Mouse (Mus musculus) hematopoietic multipotent progenitor cell, adult 10-12 weeks (in vitro differentiated cells): ENCODE measurements around the gene Sntn. TPM values are rescaled to one million over a fixed set of nuclear protein-coding genes. Genes with fewer than 3 reads are reported as not detected.

ENCODE experiments used
- polyA plus RNA-seq: library from polyadenylated mRNA; stranded (reverse); fragments of >175 nt; gene quantifications from 2 replicates; pipeline ENCODE4 v1.2.3, GENCODE M21; 2012; ENCODE audit warnings: low replicate concordance

Gene Sntn
- not detected in 2 replicates for polyA plus RNA-seq

GRCm38 (mm10) chr14:13670576-13670975 lies at the start of gene Sntn:
Gene Sntn (plus strand): TSS chr14:13670876.

Other genes with a start within 250 kb of the Sntn start
- not detected in 2 replicates for gene Gm281, start 243.6 kb downstream of the Sntn start, polyA plus RNA-seq